Mouse (Mus musculus): ENCODE results near the gene Duox1. TPM values are rescaled to one million over a fixed set of nuclear protein-coding genes. Genes with fewer than 3 reads are reported as not detected.

The Duox1 gene
- total RNA-seq, 4 experiments from 2014 or later = 0.20 to 0.28 (median 0.27) TPM; not detected in 1

DNA sequence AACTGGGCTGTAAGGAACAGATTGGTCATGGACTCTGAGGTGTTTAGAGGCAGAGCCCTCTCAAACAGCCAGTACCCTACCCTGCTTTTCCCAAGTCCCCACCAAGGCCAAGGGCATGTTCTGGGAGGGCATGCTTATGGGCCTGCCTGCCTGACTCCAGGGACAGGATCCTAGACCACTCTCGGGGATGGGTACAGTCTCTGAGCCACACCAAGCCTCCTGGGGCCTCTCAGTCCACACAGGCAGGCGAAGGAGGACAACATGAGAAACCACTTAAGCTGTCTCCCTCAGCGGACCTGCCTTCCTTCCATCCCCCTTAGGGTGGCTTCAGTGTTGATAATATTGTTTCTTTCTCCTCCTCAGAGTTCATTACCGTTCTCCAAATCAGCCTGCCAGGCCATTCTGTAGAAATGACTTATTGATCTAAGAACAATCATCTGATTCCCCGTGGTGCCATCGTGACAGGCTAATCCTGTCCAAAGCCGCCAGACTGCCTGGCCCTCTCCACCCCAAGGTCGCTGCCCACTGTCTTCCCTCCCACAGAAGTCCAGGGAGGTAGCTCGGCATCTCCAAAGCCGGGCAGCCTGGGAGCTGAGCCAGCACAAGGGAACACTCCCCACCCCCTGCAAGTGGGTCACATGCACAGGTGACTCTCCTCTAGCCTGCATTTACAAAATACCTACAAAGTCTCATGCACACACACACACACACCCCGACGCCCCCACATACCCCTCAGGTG lies 38.9 kb downstream of the Duox1 start:
- no peak for DNase-seq (ENCODE audit: low spot score)

DNA sequence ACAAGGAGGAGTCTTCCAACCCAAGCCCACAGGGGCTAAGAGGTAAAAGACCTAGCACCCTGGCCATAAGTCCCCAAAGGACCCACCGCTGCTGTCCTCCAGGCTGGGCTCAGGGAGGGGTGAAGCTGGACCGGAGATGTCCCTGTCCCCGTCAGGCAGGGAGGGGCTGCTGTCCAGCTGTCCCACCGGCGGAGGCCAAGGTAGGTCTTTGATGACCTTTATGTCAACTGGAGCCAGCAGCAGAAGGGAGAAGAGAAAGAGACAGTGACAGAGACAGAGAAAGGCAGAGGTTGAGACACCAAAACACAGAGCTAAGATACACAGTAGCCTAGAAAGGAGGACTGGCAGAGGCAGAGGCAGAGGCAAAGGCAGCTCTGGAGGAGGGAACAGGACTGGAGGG lies 39.9 kb downstream of the Duox1 start:
- DNase-seq (ENCODE audit: low spot score) = no peak

DNA sequence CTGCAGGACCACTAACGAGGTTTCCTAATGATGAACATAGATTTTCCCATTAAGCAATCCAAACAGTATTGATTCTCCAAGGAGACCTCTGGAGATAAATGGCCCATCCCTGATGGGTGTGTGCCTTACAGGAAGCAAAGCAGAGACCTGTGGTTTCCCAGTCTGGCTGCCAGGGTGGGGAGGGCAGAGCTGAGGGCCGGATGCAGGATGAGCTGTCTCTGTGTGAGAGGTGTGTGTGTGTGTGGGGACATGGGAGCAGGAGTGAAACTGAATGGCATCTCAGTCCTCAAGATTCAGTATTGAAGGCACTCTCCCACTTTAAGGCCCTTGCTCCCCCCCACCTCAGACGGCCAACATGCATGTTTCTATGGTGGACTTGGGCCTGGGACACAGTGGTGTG lies 40.7 kb downstream of the Duox1 start:
- no peak for DNase-seq (ENCODE audit: low spot score)

DNA sequence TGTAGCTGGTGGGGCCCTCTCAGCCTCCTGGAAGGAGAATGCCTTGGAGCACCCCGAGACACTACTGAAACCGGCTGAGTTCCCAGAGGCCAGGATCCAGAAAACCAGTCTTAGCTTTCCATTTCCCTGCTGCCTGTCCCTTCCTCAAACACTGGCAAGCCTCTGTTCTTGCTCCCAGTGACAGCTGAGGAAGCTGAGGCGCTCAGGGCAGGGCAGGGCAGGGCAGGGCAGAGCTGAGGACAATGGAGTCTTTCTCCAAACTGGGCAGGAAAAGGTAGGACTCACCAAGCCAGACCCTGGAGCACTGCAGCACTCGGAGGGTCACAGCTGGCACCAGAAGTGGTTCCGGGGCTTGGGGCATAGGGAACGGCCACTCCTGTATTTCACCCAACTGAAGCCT lies 44.8 kb downstream of the Duox1 start:
- DNase-seq (ENCODE audit: low spot score) = no peak

DNA sequence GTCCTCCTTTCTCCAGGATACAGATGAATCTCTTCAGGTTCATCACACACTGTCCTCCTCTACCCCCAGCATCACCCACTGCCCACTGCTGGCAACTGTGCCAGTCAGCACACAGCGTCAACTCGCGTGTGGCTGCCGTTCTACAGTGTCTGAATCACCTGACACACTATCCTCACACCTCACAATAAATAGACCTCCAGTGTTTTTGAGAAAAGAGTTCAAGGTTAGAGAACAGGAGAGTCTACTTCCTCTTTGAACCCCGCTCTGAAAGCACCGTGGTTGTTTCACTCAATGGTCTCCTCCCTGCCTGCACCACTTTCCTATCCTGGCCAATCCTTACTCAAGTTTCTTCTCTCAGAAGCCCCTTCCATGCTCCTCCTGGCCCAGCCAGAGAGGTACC lies 45.7 kb downstream of the Duox1 start:
- DNase-seq (ENCODE audit: low spot score) = no peak

DNA sequence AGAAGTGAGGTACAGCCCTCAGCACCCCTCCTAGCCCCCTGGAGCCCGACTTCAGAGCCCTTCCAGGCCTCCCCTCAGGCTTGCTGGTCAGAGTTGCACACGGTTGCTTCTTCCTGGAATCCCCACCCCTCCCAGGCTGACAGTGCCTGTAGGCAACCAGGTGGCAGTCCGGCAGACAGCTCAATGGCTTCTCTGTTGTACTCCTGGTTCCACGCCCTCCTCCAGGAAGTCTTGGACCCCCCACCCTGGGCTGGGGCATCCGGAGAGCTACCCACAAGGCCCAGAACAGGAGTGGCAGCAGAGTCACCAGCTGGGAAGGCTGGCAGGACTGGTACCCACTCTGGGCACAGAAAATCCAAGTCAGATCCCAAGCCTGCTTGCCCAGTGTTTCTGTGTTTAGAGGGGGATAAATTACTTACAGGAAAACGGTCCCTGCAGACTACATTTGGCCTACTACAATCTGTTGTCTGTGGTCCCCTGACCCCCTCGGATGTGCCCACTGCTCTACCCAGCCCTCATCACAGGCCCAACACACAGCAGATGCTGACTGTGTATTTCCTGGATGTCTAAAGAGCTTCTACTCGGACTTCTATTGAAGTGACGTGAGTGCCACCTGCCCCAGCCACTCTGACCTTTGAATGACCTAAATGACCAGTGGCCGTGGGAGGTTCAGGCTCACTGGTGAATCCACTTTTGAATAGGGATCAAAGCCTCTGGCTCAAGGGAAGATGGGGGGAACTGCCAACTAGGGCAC lies 46.6 kb downstream of the Duox1 start:
- no peak for DNase-seq (ENCODE audit: low spot score)

DNA sequence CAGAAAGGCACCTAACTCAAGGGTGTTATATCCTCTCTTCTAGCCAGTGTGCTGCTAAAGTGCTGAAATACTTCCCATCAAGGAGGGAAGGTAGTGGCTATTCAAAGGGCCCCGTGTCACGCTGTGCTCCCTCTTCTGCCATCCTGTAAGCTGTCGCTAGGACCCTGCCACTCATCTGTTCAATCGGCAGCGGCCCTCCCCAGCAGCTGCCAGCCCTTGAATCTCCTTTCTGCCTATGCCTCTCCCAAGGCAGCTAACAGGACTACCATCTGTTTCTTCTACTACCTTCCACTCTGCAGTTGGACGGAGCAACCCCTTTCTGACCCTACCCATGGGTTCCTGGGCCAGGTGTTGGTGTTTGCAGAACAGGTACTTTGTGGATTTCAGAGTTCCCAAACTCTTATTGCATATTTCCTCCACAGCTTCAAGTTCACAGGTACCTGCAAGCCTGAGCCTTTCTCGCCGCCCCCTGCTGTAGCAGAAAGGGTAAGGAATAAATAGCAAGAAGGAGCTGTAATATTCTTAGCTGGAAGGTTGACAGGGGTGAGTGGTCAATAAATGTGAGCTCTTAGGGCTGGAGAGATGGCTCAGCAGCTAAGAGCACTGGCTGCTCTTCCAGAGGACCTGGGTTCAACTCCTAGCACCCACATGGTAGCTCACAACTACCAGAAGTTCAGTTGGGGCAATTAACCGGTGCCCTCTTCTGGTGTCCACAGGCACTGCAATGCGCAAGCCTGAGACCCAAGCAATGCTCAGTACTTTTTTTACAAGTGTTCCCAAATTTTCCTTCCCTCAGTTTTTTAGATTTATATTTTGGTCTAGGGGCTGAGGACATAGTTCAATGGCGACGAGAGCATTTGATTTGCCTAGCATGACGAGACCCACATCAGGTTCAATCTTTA lies 47.4 kb downstream of the Duox1 start:
- no peak for DNase-seq (ENCODE audit: low spot score)

DNA sequence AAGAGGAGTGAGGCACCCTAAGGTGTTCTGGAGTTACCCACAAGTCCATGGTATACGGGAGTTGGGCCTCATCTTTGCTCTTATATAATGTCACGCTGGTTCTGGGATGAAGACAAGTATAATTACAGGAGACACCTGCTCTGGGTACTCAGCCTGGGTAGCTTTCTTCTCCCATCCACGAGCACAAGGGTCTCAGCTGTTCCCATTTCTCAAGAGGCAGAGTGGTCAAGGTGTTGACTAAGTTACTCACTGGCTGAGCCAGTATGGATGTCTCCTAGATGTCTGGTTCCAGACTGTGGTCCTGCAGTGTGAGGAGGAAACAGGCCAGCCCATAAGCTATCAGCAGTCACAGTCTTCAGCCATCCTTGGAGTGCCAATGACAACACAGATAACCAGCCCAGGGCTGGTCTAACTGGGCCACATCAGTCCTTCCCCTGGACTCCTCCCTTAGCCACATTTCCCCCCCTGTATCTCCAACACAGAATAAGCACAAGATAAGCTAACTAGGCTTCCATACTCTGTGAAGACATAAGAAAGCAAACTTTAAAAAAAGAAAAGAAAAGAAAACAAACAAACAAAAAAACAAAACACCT lies 49.0 kb downstream of the Duox1 start:
- DNase-seq (ENCODE audit: low spot score) = no peak

DNA sequence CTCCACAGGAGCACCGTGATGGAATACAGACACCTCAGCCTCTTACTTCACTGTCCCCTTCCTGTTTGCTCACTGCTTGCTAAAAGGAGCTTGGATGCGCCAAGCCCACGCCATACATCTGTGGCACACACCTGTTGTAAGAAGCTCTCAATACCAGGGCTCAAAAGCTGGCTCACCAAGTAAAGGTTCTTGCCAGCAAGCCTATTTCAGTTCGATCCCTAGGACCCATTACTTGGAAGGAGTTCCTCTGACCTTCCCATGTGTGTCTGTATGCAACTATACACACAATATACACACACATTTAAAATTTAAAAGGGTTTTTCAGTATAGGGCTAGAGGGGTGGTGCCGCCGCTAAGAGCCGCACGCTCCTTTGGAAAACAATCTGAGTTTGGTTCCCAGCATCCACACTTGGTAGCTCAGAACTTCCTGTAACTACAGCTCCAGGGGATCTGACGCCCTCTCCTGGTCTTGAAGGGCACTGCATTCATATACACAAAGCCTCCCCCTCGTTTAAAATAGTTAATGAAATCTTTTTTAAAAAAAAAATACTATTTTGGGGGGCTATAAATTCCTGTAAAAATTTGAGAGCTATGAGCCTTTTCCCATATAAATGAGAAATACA lies 49.9 kb downstream of the Duox1 start:
- no peak for DNase-seq (ENCODE audit: low spot score)

DNA sequence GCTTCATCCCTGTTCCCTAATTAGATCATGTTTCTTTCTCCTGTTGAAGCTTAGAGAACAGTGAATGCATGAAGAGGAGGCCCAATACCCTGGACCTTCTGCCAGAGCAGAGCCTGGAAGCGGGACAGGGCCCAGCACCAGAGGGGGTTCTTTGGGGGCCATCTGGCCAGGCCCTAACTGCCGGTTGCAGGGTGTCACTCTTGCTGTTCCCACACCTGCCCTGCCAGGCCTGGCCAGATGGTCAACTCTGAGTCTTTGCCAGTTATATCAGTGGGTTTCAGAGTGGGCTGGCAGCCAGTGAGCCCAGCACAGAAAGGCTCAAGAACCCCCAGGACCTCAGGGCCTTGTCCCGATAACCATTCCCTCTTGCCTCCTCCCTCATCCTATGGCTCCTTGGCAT lies 50.6 kb downstream of the Duox1 start:
- no peak for DNase-seq (ENCODE audit: low spot score)

DNA sequence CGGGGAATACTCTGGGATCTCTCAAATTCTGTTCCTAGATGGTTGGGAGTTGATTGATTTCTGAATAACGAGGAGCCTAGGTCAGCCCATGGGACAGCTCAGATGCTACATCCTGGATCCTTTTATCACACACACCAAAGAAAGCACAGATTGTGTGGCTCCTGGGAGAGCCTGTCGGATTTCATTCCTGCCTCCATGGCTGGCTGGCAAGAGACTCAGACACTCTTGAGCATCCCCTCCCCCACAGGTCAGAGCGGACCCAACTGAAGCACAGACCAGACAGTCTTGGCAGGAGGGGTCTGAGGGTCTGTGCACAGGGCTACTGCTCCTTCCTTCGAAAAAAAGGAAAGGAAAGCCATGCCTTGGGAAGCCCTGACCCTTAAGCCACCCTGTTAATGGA lies 51.2 kb downstream of the Duox1 start:
- no peak for DNase-seq (ENCODE audit: low spot score)

DNA sequence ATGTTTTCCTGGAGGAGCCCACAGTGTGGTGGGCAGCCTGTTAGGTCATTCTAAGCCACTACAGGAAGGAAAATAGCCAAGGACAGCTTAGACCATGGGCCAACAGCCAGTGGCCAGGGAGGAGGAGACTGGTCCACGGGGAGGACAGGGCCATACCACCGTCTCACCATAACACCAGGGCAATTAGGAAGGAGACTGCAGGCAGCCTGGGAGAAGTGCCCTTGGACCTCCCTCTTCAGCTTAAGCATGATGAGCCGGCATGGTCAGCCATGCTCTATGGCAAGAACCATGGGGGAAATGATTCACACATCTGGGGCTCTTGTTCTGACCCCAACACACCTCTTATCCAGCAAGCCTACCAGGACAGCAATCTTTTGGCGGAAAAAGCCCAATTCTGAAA lies 51.7 kb downstream of the Duox1 start:
- no peak for DNase-seq (ENCODE audit: low spot score)

DNA sequence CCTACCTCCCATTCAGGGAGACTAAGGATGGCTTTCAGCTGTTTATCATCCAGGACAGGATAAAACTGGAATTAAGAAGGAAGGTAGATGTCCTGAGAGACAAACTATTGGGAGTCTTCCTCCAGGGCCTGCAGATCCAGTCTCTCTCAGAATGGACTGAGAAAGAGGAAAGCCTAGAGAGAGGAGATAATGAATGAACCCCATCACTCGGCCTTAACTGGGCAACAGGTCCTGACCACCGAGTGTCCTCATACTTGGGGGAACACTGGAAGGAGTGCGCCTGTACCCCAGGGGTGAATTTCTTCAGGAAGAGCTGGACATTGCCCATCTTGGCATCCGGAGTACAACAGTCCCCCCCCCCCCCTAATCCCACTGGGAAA lies 52.2 kb downstream of the Duox1 start:
- no peak for DNase-seq (ENCODE audit: low spot score)

DNA sequence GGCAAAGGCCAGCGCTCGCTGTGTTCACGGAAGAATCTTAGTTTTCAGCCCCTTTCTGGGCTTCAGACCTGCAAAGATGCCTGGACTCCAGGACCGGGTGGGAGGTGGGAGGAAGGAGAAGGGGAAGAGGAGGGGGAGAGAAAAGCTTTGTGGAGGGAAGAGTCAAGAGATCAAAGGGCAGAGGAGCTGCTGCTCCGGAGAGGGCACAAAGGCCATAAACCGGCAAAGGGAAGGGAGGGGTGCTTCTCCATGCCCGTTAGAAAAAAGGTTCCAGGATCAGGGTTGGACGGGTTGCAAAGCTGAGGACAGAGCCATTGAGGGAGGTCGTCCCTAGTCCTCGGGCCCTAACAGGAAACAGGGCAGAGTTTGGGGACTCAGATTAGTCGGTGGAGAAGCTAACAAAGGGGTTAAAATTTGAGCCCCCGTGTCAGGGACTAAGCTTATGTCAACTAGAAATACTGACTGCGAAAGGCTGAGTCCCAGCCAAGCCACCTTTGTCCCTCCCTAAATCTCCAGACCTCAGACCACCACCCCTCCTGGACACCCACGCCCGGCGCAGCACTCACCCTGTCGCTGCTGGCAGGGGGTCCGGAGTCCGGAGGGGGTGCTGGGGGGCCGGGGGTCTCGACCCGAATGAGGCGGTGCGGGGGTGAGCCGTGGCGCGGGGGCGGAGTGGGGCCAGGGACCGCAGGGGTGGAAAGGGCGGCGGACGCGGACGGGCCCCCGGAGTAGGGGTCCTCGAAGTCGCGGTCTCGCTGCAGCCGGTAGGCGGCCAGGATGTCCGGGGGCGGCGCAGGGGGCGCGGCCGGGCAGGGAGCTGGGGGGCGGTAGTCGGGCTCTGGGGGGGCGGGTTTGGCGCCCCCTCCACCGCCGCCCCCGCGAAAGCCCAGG lies 52.9 kb downstream of the Duox1 start:
- no peak for DNase-seq (ENCODE audit: low spot score)

DNA sequence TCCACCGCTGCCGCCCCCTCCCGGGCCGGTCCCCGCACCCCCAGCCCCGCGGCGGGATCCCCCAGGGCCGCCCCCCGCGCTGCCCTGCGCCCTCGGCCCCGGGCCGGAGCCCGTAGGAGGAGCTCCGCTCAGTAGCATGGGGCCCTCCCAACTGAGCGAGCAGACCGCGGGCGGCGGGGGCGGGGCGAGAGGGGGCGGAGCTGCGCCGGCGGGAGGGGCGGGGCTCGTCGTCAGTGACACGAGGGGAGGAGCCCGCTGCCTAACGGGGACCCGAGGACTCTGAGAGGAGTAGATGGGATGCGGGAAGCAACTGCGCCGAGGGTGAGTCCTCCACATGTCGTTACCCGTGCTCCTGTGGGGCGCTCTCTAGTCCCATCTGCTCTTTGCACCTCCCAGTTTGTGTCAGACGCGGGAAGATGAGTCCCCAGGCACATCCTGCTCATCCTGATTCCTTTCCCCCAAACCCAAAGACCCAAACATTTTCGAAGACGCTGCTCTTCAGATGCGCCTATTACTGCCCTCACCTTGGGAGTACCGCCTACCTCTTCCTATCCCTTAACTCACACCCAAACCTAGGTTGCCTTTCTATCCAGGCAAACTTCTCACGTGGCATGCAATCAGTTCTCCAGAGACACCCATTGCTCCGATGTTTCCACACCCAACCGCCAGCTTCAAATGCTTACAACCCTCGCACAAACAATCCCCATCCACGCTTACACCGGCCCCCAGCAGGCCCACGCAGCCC lies 53.7 kb downstream of the Duox1 start, which contains the start of gene Shf:
Gene Shf (minus strand): TSS at position 168 of the 745 bp plus-strand sequence.
- DNase-seq (ENCODE audit: low spot score) = peak; percentile 83

DNA sequence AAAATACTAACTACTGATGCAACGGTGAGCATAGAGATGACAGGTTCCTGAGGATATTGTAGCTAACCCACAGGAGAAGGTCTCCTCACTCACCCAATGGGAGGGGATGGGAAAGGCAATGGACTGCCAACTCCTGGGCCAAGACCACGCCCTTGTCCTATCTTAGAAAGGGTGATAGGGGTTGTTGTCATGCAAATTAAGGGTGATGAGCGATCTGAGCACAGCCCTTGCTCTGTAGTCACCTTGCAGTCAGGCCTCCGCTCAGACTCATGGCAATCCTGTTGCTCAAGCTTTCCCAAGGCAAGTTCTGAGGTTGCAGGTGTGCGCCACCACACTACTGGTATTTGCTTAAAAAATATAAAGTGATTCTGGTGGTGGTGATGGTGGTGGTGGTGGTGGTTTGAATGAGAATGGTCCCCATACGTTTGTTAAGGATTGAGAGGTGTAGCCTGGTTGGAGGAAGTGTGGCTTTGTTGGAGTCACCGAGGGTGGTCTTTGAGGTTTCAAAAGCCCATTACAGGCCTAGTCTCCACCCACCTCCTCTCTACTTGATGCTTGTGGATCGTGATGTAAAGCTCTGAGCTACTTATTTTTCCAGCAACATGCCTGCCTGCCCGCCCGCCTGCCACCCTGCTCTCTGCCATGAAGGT lies 54.8 kb downstream of the Duox1 start:
- DNase-seq (ENCODE audit: low spot score) = no peak

DNA sequence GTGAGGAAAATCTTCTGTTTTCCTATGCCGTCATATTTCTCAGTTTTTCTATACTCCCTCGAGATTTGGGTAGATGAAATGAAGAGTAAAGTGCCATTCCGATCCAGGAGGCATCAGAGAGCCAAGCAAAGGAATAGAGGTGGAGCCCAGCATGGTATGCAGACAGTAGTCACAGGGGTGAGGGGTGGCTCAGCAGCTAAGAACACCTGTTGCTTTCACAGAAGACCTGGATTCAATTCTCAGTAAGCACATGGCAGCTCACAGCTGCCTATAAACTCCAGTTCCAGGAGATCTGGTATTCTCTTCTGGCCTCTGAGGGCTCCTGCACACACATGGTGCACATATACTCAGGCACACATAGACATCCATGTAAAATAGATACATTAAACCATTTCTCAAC lies 56.6 kb downstream of the Duox1 start:
- DNase-seq (ENCODE audit: low spot score) = no peak

DNA sequence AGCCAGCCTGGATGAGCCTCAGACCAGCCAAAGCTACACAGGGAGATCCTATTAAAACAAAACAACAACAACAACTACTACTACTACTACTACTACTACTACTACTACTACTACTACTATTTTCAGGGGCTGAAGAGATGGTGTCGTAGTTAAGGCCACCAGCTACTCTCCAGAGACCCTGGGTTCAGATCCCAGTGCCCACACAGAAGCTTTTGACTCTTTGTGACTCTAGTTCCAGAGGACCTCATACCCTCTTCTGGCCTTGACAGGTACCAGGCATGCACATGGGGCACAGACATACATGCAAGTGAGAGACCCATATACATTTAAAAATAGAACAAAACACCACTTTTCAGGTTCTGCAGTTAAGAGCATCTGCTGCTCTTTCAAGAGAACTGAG lies 57.1 kb downstream of the Duox1 start:
- no peak for DNase-seq (ENCODE audit: low spot score)

DNA sequence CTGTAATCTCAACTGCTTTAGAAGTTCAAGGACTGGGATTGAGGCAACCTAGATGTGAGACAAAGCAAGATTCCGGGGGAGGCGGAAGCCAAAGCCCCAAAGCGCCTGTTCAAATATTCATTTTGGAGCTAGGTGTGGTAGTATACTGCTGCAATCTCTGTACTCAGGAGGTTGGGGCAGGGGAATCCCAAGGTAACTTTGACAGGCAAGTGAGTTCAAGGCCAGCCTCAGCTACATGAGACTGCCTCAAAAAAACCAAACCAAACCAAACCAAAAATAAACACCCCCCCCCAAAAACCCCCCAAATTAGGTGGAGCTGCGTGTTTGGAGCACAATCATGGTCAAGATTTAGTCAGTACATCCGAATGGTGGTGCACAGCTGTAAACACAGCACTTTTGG lies 58.5 kb downstream of the Duox1 start:
- no peak for DNase-seq (ENCODE audit: low spot score)

All from heart, adult 8-10 months (tissue).